In genomic region chr5:142412678-142413385, GRCm38 (mm10) we compare ENCODE assay signal across 7 mouse cellular contexts. TPM values are rescaled to one million over a fixed set of nuclear protein-coding genes. Genes with fewer than 3 reads are reported as not detected.
DNase-seq lines count a peak whose midpoint lies in the region; ATAC-seq lines count a peak whose summit lies in the region.

No protein-coding gene starts in this region.

- H3K36me3 ChIP-seq in liver, embryonic 16.5 days (ENCODE audit: control insufficient read depth, insufficient read depth): no peaks in the 10 kb centered on the region
- H3K36me3 ChIP-seq in embryonic facial prominence, embryonic 14.5 days (ENCODE audit: control insufficient read depth, insufficient read depth, low read length): peaks cover 8% of the 10 kb centered on the region; the same call in 1 of the 2 replicates
- no peaks in the 10 kb centered on the region for H3K36me3 ChIP-seq in intestine, embryonic 16.5 days (ENCODE audit: control insufficient read depth, insufficient read depth, low read length)
- no peaks in the 10 kb centered on the region for H3K36me3 ChIP-seq in neural tube, embryonic 15.5 days

- no peak overlapping the region for H3K27ac ChIP-seq in liver, embryonic 16.5 days (ENCODE audit: low read length)
- 0 out of 2 replicates have a peak overlapping the region, but pooled peaks have one; percentile 28 for H3K27ac ChIP-seq in embryonic facial prominence, embryonic 14.5 days (replicated peaks; ENCODE audit: low read depth, low read length)
- H3K27ac ChIP-seq in intestine, embryonic 16.5 days (ENCODE audit: low read length): no peak overlapping the region
- H3K27ac ChIP-seq in neural tube, embryonic 15.5 days (replicated peaks): 0 out of 2 replicates have a peak overlapping the region, but pooled peaks have one; percentile 2

- peak overlapping the region; percentile 9; the same call in 1 of the 2 replicates for H3K9ac ChIP-seq in liver, embryonic 16.5 days (ENCODE audit: low read depth, low read length)
- H3K9ac ChIP-seq in embryonic facial prominence, embryonic 14.5 days (ENCODE audit: low read depth, low read length): no peak overlapping the region
- peak overlapping the region; percentile 20; the same call in 1 of the 2 replicates for H3K9ac ChIP-seq in intestine, embryonic 16.5 days (ENCODE audit: low read depth, low read length)
- no peak overlapping the region for H3K9ac ChIP-seq in neural tube, embryonic 15.5 days (replicated peaks)

- no peak overlapping the region for H3K4me2 ChIP-seq in liver, embryonic 16.5 days (ENCODE audit: low read depth, low read length)
- H3K4me2 ChIP-seq in embryonic facial prominence, embryonic 14.5 days (ENCODE audit: low read depth, low read length): no peak overlapping the region
- H3K4me2 ChIP-seq in intestine, embryonic 16.5 days (ENCODE audit: low read depth, low read length): no peak overlapping the region
- H3K4me2 ChIP-seq in neural tube, embryonic 15.5 days: no peak overlapping the region

- no peaks in the 10 kb centered on the region for H3K9me3 ChIP-seq in liver, embryonic 16.5 days (replicated peaks; ENCODE audit: control insufficient read depth, low read length)
- H3K9me3 ChIP-seq in embryonic facial prominence, embryonic 14.5 days (ENCODE audit: control insufficient read depth, low read length): no peaks in the 10 kb centered on the region
- H3K9me3 ChIP-seq in intestine, embryonic 16.5 days (ENCODE audit: control insufficient read depth, low read length): no peaks in the 10 kb centered on the region
- no peaks in the 10 kb centered on the region for H3K9me3 ChIP-seq in neural tube, embryonic 15.5 days (replicated peaks)

- WGBS in liver, embryonic 16.5 days (ENCODE audit: insufficient replicate concordance): 63% methylated on average over 6 of the region's 6 CpGs
- WGBS in embryonic facial prominence, embryonic 14.5 days: 58% methylated on average over 6 of the region's 6 CpGs
- 47% methylated on average over 6 of the region's 6 CpGs for WGBS in intestine, embryonic 16.5 days
- 52% methylated on average over 6 of the region's 6 CpGs for WGBS in neural tube, embryonic 15.5 days

- no peak for ATAC-seq in liver, embryonic 16.5 days (ENCODE audit: low read depth)
- no peak for ATAC-seq in embryonic facial prominence, embryonic 14.5 days (ENCODE audit: low read depth)
- ATAC-seq in intestine, embryonic 16.5 days: no peak
- ATAC-seq in neural tube, embryonic 15.5 days (ENCODE audit: low FRiP score): no peak

- no peak for DNase-seq in liver
- peak; percentile 59 for DNase-seq in embryonic facial prominence, embryonic 14.5 days (ENCODE audit: low spot score)
- DNase-seq in layer of hippocampus, adult 9-10 months (ENCODE audit: low spot score): no peak
- no peak for DNase-seq in layer of hippocampus, adult 9-11 months

- H3K27me3 ChIP-seq in liver, embryonic 16.5 days (ENCODE audit: control insufficient read depth, insufficient read depth, low read depth, low read length): no peaks in the 10 kb centered on the region
- no peaks in the 10 kb centered on the region for H3K27me3 ChIP-seq in embryonic facial prominence, embryonic 14.5 days (replicated peaks; ENCODE audit: control insufficient read depth, insufficient read depth, low read length)
- no peaks in the 10 kb centered on the region for H3K27me3 ChIP-seq in intestine, embryonic 16.5 days (replicated peaks; ENCODE audit: control insufficient read depth, insufficient read depth, low read length)
- H3K27me3 ChIP-seq in neural tube, embryonic 15.5 days (replicated peaks): no peaks in the 10 kb centered on the region

- H3K4me1 ChIP-seq in liver, embryonic 16.5 days (ENCODE audit: control insufficient read depth, low read depth, low read length): peaks cover 42% of the 10 kb centered on the region
- H3K4me1 ChIP-seq in embryonic facial prominence, embryonic 14.5 days (ENCODE audit: control insufficient read depth, insufficient read depth, low read length): peaks cover 27% of the 10 kb centered on the region
- peaks cover 35% of the 10 kb centered on the region for H3K4me1 ChIP-seq in intestine, embryonic 16.5 days (ENCODE audit: control insufficient read depth, insufficient read depth, low read length)
- H3K4me1 ChIP-seq in neural tube, embryonic 15.5 days: peaks cover 59% of the 10 kb centered on the region

- no peak overlapping the region for H3K4me3 ChIP-seq in liver, embryonic 16.5 days (ENCODE audit: low read depth, low read length)
- no peak overlapping the region for H3K4me3 ChIP-seq in embryonic facial prominence, embryonic 14.5 days (ENCODE audit: low read depth, low read length)
- no peak overlapping the region for H3K4me3 ChIP-seq in intestine, embryonic 16.5 days (ENCODE audit: low read length)
- no peak overlapping the region for H3K4me3 ChIP-seq in neural tube, embryonic 15.5 days (replicated peaks)

RNA-seq across cellular contexts. Expression of gene Foxk1, which starts 11.5 kb away (rescaled TPM):
- 0.85 and 0.97 TPM in 2 replicates for polyA plus RNA-seq in liver, embryonic 16.5 days (2015; fragmentation: Nextera tagmentation; extraction: Ambion mirVana)
- polyA plus RNA-seq in embryonic facial prominence, embryonic 14.5 days (2014; fragmentation: Nextera tagmentation; extraction: Ambion mirVana): 5.6 and 7.5 TPM in 2 replicates
- polyA plus RNA-seq in intestine, embryonic 16.5 days (2015; fragmentation: Nextera tagmentation; extraction: Ambion mirVana): 1.9 and 2.0 TPM in 2 replicates
- 4.8 and 6.0 TPM in 2 replicates for polyA plus RNA-seq in neural tube, embryonic 15.5 days (2015; fragmentation: Nextera tagmentation; extraction: Ambion mirVana)

RNA-seq across cellular contexts. Expression of gene Ap5z1, which starts 50.9 kb away (rescaled TPM):
- 4.6 and 5.2 TPM in 2 replicates for polyA plus RNA-seq in liver, embryonic 16.5 days (2015; fragmentation: Nextera tagmentation; extraction: Ambion mirVana)
- polyA plus RNA-seq in embryonic facial prominence, embryonic 14.5 days (2014; fragmentation: Nextera tagmentation; extraction: Ambion mirVana): 8.7 and 10.6 TPM in 2 replicates
- polyA plus RNA-seq in intestine, embryonic 16.5 days (2015; fragmentation: Nextera tagmentation; extraction: Ambion mirVana): 17.3 and 21.6 TPM in 2 replicates
- polyA plus RNA-seq in neural tube, embryonic 15.5 days (2015; fragmentation: Nextera tagmentation; extraction: Ambion mirVana): 12.4 and 12.7 TPM in 2 replicates

Comparison
In these comparisons a context has a peak if more than half of its experiments do, and no peak if none do; other contexts are left out.
1. H3K27ac ChIP-seq: peak in embryonic facial prominence, embryonic 14.5 days (single experiment) and neural tube, embryonic 15.5 days (single experiment); none in liver, embryonic 16.5 days (single experiment) and intestine, embryonic 16.5 days (single experiment).
2. H3K9ac ChIP-seq: peak in liver, embryonic 16.5 days (single experiment) and intestine, embryonic 16.5 days (single experiment); none in embryonic facial prominence, embryonic 14.5 days (single experiment) and neural tube, embryonic 15.5 days (single experiment).